Mouse (Mus musculus): ENCODE results near the gene Itga5. TPM values are rescaled to one million over a fixed set of nuclear protein-coding genes. Genes with fewer than 3 reads are reported as not detected.

The Itga5 gene
- polyA plus RNA-seq, 1 experiment from 2014 or later, result 36.2 TPM

- Histone ChIP-seq H3K27me3 (ENCODE audit: control insufficient read depth, insufficient read depth, low read length) (no peaks in the 10 kb centered on the region), H3K27ac (replicated peaks) (no peak overlapping the region), H3K4me2 (replicated peaks; ENCODE audit: low read depth) (no peak overlapping the region), H3K9ac (ENCODE audit: low read length) (no peak overlapping the region), H3K9me3 (ENCODE audit: control insufficient read depth, low read length) (no peaks in the 10 kb centered on the region), H3K36me3 (ENCODE audit: control insufficient read depth, insufficient read depth, low read length) (peaks cover 36% of the 10 kb centered on the region), H3K4me1 (replicated peaks; ENCODE audit: control insufficient read depth, insufficient read depth) (no peaks in the 10 kb centered on the region), H3K4me3 (ENCODE audit: low read depth, low read length) (no peak overlapping the region)
- TF ChIP-seq CTCF (IDR thresholded peaks at IDR 0.05; ENCODE audit: low read depth) (no peak), EP300 (optimal IDR thresholded peaks at IDR 0.05) (no peak)
- no peak for DNase-seq (ENCODE audit: low spot score)
- WGBS, result 88% methylated on average over 11 of the region's 11 CpGs
- ATAC-seq (ENCODE audit: low FRiP score, low TSS enrichment), result no peak
Observed at GRCm38 (mm10) chr15:103353511-103354256, 12.9 kb downstream of the Itga5 start.

DNA sequence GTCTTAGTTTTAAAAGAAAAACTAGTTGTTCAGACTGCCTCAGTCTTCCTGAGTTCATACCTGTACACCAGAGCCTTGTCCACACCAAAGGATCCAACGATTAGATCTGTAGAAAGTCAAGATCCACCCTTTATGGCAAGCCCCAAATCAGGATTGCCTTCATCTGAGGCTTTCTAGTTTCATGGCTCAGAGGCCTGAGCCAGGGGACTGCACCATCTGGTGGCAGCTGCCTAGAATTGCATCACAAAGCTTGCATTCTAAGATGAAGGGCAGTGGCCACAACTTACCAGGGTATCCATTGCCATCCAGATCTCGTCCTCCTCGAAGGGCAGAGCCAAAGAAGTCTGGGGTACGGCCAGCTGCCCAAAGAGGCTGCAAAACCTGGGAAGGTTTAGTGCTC lies 13.7 kb downstream of the Itga5 start:
- 35% methylated on average over 4 of the region's 4 CpGs for WGBS
- no peak overlapping the region for H3K9ac ChIP-seq (ENCODE audit: low read length)

DNA sequence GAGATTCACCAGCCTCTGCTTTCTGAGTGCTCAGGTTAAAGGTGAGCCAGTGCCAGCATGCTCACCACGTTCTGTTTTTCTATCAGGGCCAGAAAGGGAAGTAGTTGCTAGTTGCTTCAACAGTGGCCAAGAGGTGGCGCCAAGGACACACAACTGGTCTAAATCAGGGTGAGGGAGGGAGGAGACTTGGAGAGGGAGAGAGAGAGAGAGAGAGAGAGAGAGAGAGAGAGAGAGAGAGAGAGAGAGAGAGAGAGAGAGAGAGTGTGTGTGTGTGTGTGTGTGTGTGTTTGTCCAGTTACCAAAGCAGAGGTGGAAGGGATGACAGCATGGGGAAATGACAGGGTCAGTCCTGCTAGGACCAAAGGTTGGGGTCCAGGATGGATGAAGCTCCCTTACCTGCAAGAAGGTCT lies 19.3 kb downstream of the Itga5 start:
- H3K9me3 ChIP-seq (ENCODE audit: control insufficient read depth, low read length), result no peaks in the 10 kb centered on the region
- H3K36me3 ChIP-seq (ENCODE audit: control insufficient read depth, insufficient read depth, low read length), result peaks cover 29% of the 10 kb centered on the region
- peak; percentile 82 for TF ChIP-seq CTCF (IDR thresholded peaks at IDR 0.05; ENCODE audit: low read depth)
- TF ChIP-seq EP300 (optimal IDR thresholded peaks at IDR 0.05), result no peak
- peak; percentile 82 for DNase-seq (ENCODE audit: low spot score)
- no peaks in the 10 kb centered on the region for H3K4me1 ChIP-seq (replicated peaks; ENCODE audit: control insufficient read depth, insufficient read depth)
- H3K9ac ChIP-seq (ENCODE audit: low read length), result no peak overlapping the region
- no peak overlapping the region for H3K27ac ChIP-seq (replicated peaks)
- 7% methylated on average over 2 of the region's 2 CpGs for WGBS
- H3K27me3 ChIP-seq (ENCODE audit: control insufficient read depth, insufficient read depth, low read length), result no peaks in the 10 kb centered on the region
- no peak overlapping the region for H3K4me3 ChIP-seq (ENCODE audit: low read depth, low read length)
- no peak overlapping the region for H3K4me2 ChIP-seq (replicated peaks; ENCODE audit: low read depth)
- ATAC-seq (ENCODE audit: low FRiP score, low TSS enrichment), result peak; percentile 58; the same call in 1 of the 2 replicates

More for the DNA sequence above, 13.7 kb downstream of the Itga5 start:
- no peaks in the 10 kb centered on the region for H3K9me3 ChIP-seq (ENCODE audit: control insufficient read depth, low read length)
- H3K4me2 ChIP-seq (replicated peaks; ENCODE audit: low read depth), result no peak overlapping the region
- ATAC-seq (ENCODE audit: low FRiP score, low TSS enrichment), result peak; percentile 25
- H3K27me3 ChIP-seq (ENCODE audit: control insufficient read depth, insufficient read depth, low read length), result no peaks in the 10 kb centered on the region
- peaks cover 36% of the 10 kb centered on the region for H3K36me3 ChIP-seq (ENCODE audit: control insufficient read depth, insufficient read depth, low read length)
- H3K4me3 ChIP-seq (ENCODE audit: low read depth, low read length), result no peak overlapping the region
- DNase-seq (ENCODE audit: low spot score), result peak; percentile 63
- TF ChIP-seq CTCF (IDR thresholded peaks at IDR 0.05; ENCODE audit: low read depth) (peak; percentile 91), EP300 (optimal IDR thresholded peaks at IDR 0.05) (no peak)
- no peaks in the 10 kb centered on the region for H3K4me1 ChIP-seq (replicated peaks; ENCODE audit: control insufficient read depth, insufficient read depth)
- H3K27ac ChIP-seq (replicated peaks), result no peak overlapping the region

DNA sequence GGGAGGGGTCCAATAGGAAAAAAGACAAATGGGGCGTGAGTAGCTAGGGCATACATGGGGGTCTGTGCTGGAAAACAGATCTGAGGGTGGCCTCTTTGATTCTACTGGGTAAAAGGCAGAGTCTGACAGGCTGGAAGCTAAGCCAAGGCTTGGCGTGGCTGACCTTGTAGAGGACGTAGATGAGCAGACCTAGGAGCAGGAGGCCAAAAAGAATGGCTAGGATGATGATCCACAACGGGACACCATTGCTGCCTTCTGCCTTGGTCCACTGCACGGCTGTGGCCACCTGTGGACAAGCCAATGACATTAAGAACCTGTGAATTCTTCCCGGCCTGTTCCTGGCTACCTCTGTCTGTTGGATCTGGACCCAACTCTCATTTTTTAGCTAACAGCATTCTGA lies 20.8 kb downstream of the Itga5 start:
- H3K27ac ChIP-seq (replicated peaks), result no peak overlapping the region
- no peaks in the 10 kb centered on the region for H3K9me3 ChIP-seq (ENCODE audit: control insufficient read depth, low read length)
- peaks cover 20% of the 10 kb centered on the region for H3K36me3 ChIP-seq (ENCODE audit: control insufficient read depth, insufficient read depth, low read length)
- no peak overlapping the region for H3K4me3 ChIP-seq (ENCODE audit: low read depth, low read length)
- no peak for DNase-seq (ENCODE audit: low spot score)
- H3K9ac ChIP-seq (ENCODE audit: low read length), result no peak overlapping the region
- no peak for ATAC-seq (ENCODE audit: low FRiP score, low TSS enrichment)
- 93% methylated on average over 6 of the region's 6 CpGs for WGBS
- TF ChIP-seq EP300 (optimal IDR thresholded peaks at IDR 0.05), result no peak
- TF ChIP-seq CTCF (IDR thresholded peaks at IDR 0.05; ENCODE audit: low read depth), result no peak
- no peaks in the 10 kb centered on the region for H3K27me3 ChIP-seq (ENCODE audit: control insufficient read depth, insufficient read depth, low read length)
- no peak overlapping the region for H3K4me2 ChIP-seq (replicated peaks; ENCODE audit: low read depth)
- no peaks in the 10 kb centered on the region for H3K4me1 ChIP-seq (replicated peaks; ENCODE audit: control insufficient read depth, insufficient read depth)

DNA sequence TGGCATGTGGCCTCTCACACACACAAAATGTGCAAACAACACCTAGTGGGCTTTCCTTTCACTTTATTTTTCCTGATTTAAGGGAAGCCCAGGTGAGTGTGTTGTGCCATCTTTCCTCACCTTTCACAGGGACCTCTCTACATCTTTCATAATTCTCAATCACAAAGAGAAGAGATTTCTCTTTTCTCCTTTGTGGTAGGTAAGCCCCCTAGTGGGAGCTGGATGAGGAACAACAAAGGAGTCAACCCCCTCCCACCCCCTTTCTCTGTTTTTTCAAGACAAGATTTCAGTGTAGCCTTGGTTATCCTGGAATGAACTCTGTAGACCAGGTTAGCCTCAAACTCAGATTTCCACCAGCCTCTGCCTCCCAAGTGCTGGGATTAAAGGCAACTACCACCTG lies 23.0 kb downstream of the Itga5 start:
- H3K9ac ChIP-seq (ENCODE audit: low read length), result no peak overlapping the region
- no peak overlapping the region for H3K4me2 ChIP-seq (replicated peaks; ENCODE audit: low read depth)
- no peaks in the 10 kb centered on the region for H3K4me1 ChIP-seq (replicated peaks; ENCODE audit: control insufficient read depth, insufficient read depth)
- TF ChIP-seq EP300 (optimal IDR thresholded peaks at IDR 0.05) (no peak), CTCF (IDR thresholded peaks at IDR 0.05; ENCODE audit: low read depth) (peak; percentile 25; the same call in 1 of the 2 replicates)
- no peaks in the 10 kb centered on the region for H3K9me3 ChIP-seq (ENCODE audit: control insufficient read depth, low read length)
- 0 out of 2 replicates have a peak, but pooled peaks cover 5% of the 10 kb centered on the region for H3K36me3 ChIP-seq (ENCODE audit: control insufficient read depth, insufficient read depth, low read length)
- H3K27ac ChIP-seq (replicated peaks), result no peak overlapping the region
- DNase-seq (ENCODE audit: low spot score) (no peak), ATAC-seq (ENCODE audit: low FRiP score, low TSS enrichment) (no peak)
- no peak overlapping the region for H3K4me3 ChIP-seq (ENCODE audit: low read depth, low read length)
- H3K27me3 ChIP-seq (ENCODE audit: control insufficient read depth, insufficient read depth, low read length), result no peaks in the 10 kb centered on the region

- H3K27me3 ChIP-seq (ENCODE audit: control insufficient read depth, insufficient read depth, low read length), result no peaks in the 10 kb centered on the region
- H3K27ac ChIP-seq (replicated peaks), result no peak overlapping the region
- no peaks in the 10 kb centered on the region for H3K4me1 ChIP-seq (replicated peaks; ENCODE audit: control insufficient read depth, insufficient read depth)
- 70% methylated on average over 2 of the region's 3 CpGs for WGBS
- no peak for ATAC-seq (ENCODE audit: low FRiP score, low TSS enrichment)
- no peak overlapping the region for H3K4me3 ChIP-seq (ENCODE audit: low read depth, low read length)
- H3K9me3 ChIP-seq (ENCODE audit: control insufficient read depth, low read length), result no peaks in the 10 kb centered on the region
- no peak overlapping the region for H3K9ac ChIP-seq (ENCODE audit: low read length)
- no peak overlapping the region for H3K4me2 ChIP-seq (replicated peaks; ENCODE audit: low read depth)
- H3K36me3 ChIP-seq (ENCODE audit: control insufficient read depth, insufficient read depth, low read length), result 0 out of 2 replicates have a peak, but pooled peaks cover 5% of the 10 kb centered on the region
- DNase-seq (ENCODE audit: low spot score), result no peak
- TF ChIP-seq EP300 (optimal IDR thresholded peaks at IDR 0.05) (no peak), CTCF (IDR thresholded peaks at IDR 0.05; ENCODE audit: low read depth) (no peak)
Observed at GRCm38 (mm10) chr15:103343008-103343407, 23.6 kb downstream of the Itga5 start.

Measured in stomach, postnatal 0 days (tissue).